Mouse (Mus musculus) olfactory bulb, adult 2 months (tissue): ENCODE data around the gene Gfod1. TPM values are rescaled to one million over a fixed set of nuclear protein-coding genes. Genes with fewer than 3 reads are reported as not detected.

Experiments used
- H3K27ac ChIP-seq: fragments of 200-500 bp; 2 replicates; pipeline ENCODE4 v1.5.1; 2012; ENCODE audit warnings: low read depth, low read length; ENCODE audit not compliant: insufficient read depth
- H3K4me1 ChIP-seq: fragments of 200-500 bp; 2 replicates; pipeline ENCODE4 v1.6.1; 2012; ENCODE audit warnings: low read length; ENCODE audit not compliant: control insufficient read depth, insufficient read depth
- H3K4me3 ChIP-seq: fragments of 200-500 bp; 2 replicates; pipeline ENCODE4 v1.5.1; 2012; ENCODE audit warnings: mild to moderate bottlenecking, low read depth, low read length, moderate library complexity; ENCODE audit not compliant: insufficient read depth
- CTCF ChIP-seq: fragments of 200-500 bp; IDR thresholded peaks from 2 replicates; pipeline ENCODE4 v1.5.1; 2012; ENCODE audit warnings: low read depth, mild to moderate bottlenecking, low read length, moderate library complexity; ENCODE audit not compliant: insufficient read depth
- POLR2A ChIP-seq: fragments of 200-500 bp; IDR thresholded peaks from 2 replicates; pipeline ENCODE4 v1.6.1; 2012; ENCODE audit warnings: mild to moderate bottlenecking, low read depth, low read length, moderate library complexity; ENCODE audit not compliant: insufficient read depth
- whole genome bisulfite sequencing: fragments of 180-500 bp; shearing (Covaris S2); methylation state at CpG from one replicate; pipeline ENCODE4 v1.1.7; 2018; 5-methylcytosine and 5-hydroxymethylcytosine counted together
- polyA plus RNA-seq: library from polyadenylated mRNA; stranded (reverse); fragments of >200 nt; gene quantifications from 2 replicates; pipeline ENCODE4 v1.2.4, GENCODE M21; 2012; ENCODE audit warnings: low replicate concordance; ENCODE audit not compliant: missing spikeins, insufficient read depth, insufficient read length

The Gfod1 gene
- polyA plus RNA-seq, 1 experiment = not detected

- WGBS = 44% methylated on average over 5 of the region's 5 CpGs
- TF ChIP-seq CTCF = no peak
- no peak for TF ChIP-seq POLR2A
- Histone ChIP-seq H3K4me3 (no peak overlapping the region), H3K27ac (peak overlapping the region; percentile 66; the same call in 1 of the 2 replicates), H3K4me1 (peaks cover 36% of the 10 kb centered on the region)
Measured at GRCm38 (mm10) chr13:43209560-43209959, 94.4 kb downstream of the Gfod1 start.

- Histone ChIP-seq H3K27ac (peak overlapping the region; percentile 66), H3K4me3 (no peak overlapping the region), H3K4me1 (peaks cover 39% of the 10 kb centered on the region)
- no peak for TF ChIP-seq CTCF
- no peak for TF ChIP-seq POLR2A
- 62% methylated on average over 16 of the region's 16 CpGs for WGBS
Measured at GRCm38 (mm10) chr13:43208914-43209439, 95.0 kb downstream of the Gfod1 start.

- peaks cover 42% of the 10 kb centered on the region for H3K4me1 ChIP-seq
- WGBS = 61% methylated on average over 12 of the region's 12 CpGs
- no peak overlapping the region for H3K27ac ChIP-seq
- no peak for TF ChIP-seq CTCF
- no peak for TF ChIP-seq POLR2A
- no peak overlapping the region for H3K4me3 ChIP-seq
Measured at GRCm38 (mm10) chr13:43206118-43206683, 97.8 kb downstream of the Gfod1 start.

GRCm38 (mm10) chr13:43203641-43204040 is 100.3 kb downstream of the Gfod1 start:
- Histone ChIP-seq H3K27ac (no peak overlapping the region), H3K4me3 (no peak overlapping the region), H3K4me1 (peaks cover 38% of the 10 kb centered on the region)
- TF ChIP-seq CTCF = no peak
- 34% methylated on average over 5 of the region's 5 CpGs for WGBS

- H3K27ac ChIP-seq = no peak overlapping the region
- WGBS = 86% methylated on average over 7 of the region's 7 CpGs
Measured at GRCm38 (mm10) chr13:43203234-43203633, 100.7 kb downstream of the Gfod1 start.

GRCm38 (mm10) chr13:43202351-43202750 is 101.6 kb downstream of the Gfod1 start:
- H3K4me3 ChIP-seq = no peak overlapping the region
- H3K4me1 ChIP-seq = peaks cover 38% of the 10 kb centered on the region
- no peak overlapping the region for H3K27ac ChIP-seq
- TF ChIP-seq CTCF (no peak), POLR2A (no peak)
- 76% methylated on average over 10 of the region's 10 CpGs for WGBS

More at GRCm38 (mm10) chr13:43203234-43203633, 100.7 kb downstream of the Gfod1 start:
- TF ChIP-seq POLR2A = no peak
- Histone ChIP-seq H3K4me1 (peaks cover 38% of the 10 kb centered on the region), H3K4me3 (no peak overlapping the region)

- WGBS = 48% methylated on average over 22 of the region's 22 CpGs
- peaks cover 36% of the 10 kb centered on the region for H3K4me1 ChIP-seq
- H3K27ac ChIP-seq = no peak overlapping the region
- no peak overlapping the region for H3K4me3 ChIP-seq
- TF ChIP-seq CTCF (peak; percentile 66; the same call in 1 of the 2 replicates), POLR2A (no peak)
Measured at GRCm38 (mm10) chr13:43201033-43201432, 102.9 kb downstream of the Gfod1 start.

- no peak overlapping the region for H3K4me3 ChIP-seq
- peaks cover 34% of the 10 kb centered on the region for H3K4me1 ChIP-seq
- H3K27ac ChIP-seq = no peak overlapping the region
- no peak for TF ChIP-seq POLR2A
- no peak for TF ChIP-seq CTCF
- WGBS = 88% methylated on average over 22 of the region's 22 CpGs
Measured at GRCm38 (mm10) chr13:43200473-43200872, 103.5 kb downstream of the Gfod1 start.

GRCm38 (mm10) chr13:43199749-43200148 is 104.2 kb downstream of the Gfod1 start:
- Histone ChIP-seq H3K27ac (no peak overlapping the region), H3K4me1 (peaks cover 32% of the 10 kb centered on the region), H3K4me3 (no peak overlapping the region)
- 68% methylated on average over 5 of the region's 5 CpGs for WGBS
- TF ChIP-seq POLR2A (no peak), CTCF (peak; percentile 54; the same call in 1 of the 2 replicates)
